Mouse (Mus musculus): ENCODE results near the gene Hrh1. TPM values are rescaled to one million over a fixed set of nuclear protein-coding genes. Genes with fewer than 3 reads are reported as not detected.

The Hrh1 gene
- total RNA-seq, 1 experiment from 2014 or later, result 0.67 TPM

DNA sequence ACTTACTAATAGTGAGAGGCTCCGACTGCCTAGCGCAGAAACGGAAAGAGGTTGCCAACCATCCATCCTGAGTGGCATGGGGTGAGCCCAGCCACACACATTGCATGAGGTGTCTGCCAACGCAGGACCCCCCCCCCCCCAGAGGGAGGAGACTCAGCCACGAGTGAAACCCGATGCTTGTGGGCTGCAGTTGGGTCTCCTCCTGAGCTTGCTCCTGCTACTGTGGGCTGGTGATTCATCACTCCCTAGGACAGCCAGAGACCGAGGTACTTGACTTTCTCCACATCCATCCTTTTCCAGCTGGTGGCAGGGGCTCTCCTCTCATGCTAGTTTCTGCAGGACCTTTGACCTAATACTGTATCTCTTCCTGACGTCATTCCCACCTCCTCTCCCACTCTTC lies 5.9 kb downstream of the Hrh1 start:
- no peak for ATAC-seq (replicated peaks; ENCODE audit: insufficient number of reproducible peaks, low FRiP score, low TSS enrichment, poor library complexity, severe bottlenecking)

DNA sequence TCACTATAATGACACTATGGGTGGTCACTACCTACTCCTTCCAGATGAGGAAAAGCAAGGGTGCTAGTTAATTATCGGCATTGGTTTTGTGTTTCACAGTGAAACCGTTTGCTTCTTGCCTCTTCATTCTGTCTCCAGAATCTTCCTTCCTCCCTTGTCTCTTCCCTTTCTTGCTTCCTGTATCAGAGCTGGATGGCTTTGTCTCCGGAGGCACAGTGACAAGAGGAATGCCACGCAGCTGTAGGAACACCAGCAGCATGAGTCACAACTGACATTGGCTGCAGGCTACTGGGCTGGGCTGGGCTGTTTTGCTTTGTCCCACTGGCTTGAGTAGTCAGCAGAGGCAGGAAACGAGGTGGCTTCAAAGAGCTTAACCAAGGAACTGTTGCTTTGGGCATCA lies 6.4 kb downstream of the Hrh1 start:
- ATAC-seq (replicated peaks; ENCODE audit: insufficient number of reproducible peaks, low FRiP score, low TSS enrichment, poor library complexity, severe bottlenecking), result no peak

DNA sequence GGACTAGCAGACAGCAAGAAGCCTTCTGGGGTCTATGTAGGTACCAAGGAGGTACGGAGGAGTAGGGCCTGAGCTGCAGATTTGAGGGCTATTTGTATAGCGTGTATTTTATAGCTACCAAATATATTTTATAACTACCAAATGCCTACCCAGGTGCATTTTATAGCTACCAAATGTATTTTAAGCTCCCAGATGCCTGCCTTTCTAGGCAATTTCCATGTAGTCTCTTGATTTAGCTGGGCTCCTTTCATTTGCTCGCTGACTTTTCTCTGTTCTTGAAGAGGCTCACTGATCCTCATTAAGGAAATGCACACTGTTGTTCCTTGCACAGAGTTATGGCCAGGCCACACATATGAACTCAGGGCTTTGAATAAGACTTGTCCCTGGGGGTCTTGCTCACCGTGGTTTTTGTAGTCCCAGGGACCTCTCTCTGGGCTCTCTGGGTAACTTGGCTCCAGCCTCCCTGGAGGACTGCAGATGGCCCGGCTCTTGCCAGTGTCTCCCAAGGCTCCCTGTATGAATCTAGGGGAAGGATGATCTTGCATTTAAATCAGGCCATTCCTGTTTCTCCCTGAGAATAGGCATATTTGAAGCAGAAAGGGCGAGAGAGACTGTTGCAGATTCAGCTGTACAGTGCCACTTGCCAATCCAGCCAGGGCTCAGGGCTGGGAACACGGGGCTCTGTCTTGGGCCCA lies 7.2 kb downstream of the Hrh1 start:
- no peak for ATAC-seq (replicated peaks; ENCODE audit: insufficient number of reproducible peaks, low FRiP score, low TSS enrichment, poor library complexity, severe bottlenecking)

DNA sequence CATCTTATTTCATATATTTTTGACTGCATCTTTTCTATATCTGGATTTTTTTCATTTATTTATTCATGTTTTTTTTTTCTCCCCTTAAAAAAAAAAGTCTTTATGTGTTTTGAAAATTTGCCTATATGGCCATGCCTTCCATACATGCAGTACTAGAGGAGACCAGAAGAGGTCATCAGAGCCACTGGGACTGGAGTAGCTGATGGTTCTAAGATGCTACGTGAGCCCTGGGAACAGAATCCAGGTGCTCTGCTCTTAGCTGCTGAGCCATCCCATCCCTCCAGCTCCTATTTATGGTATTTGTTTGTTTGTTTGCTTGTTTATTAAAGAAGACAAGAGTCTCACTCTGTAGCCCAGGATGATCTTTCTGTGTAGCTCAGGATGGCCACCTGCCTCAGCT lies 8.9 kb downstream of the Hrh1 start:
- no peak for ATAC-seq (replicated peaks; ENCODE audit: insufficient number of reproducible peaks, low FRiP score, low TSS enrichment, poor library complexity, severe bottlenecking)

DNA sequence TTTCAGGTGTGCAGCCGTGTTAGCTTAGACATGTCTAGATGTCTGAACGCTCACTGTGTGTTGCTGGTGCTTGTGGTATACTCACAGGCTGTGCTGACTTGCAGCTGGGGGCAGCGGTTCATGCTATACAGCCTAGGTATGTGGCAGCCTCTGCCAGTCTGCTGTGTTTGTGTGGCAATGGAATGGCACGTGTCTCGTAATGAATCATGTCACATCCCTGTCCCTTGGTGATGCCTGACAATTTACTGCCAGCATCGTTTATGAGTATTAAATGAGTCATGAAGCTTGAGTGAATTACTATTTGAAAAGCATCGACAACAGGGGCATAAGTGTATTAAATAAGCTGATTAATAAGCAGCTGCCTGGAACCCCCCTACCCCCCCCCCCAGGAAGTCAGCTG lies 9.3 kb downstream of the Hrh1 start:
- no peak for ATAC-seq (replicated peaks; ENCODE audit: insufficient number of reproducible peaks, low FRiP score, low TSS enrichment, poor library complexity, severe bottlenecking)

DNA sequence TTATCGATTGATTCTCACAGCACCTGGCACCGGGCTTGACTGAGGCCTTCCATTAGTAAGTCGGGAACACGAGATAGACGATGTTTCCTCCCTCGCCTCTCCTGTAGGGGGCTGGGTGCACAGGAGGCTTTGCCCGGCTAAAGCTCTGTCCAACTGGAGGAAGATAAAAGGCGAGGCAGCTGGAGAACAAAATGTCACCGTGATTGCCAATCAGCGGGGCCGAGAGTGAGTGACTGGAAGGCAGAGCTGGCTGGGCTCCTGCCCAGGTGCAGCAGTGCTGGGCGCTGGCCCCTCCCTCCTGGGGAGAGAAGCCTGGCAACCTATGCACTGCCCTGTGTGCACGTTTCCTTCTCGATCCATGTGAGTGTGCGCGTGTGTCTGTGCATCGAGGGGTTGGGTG lies 10.5 kb downstream of the Hrh1 start:
- ATAC-seq (replicated peaks; ENCODE audit: insufficient number of reproducible peaks, low FRiP score, low TSS enrichment, poor library complexity, severe bottlenecking), result no peak

DNA sequence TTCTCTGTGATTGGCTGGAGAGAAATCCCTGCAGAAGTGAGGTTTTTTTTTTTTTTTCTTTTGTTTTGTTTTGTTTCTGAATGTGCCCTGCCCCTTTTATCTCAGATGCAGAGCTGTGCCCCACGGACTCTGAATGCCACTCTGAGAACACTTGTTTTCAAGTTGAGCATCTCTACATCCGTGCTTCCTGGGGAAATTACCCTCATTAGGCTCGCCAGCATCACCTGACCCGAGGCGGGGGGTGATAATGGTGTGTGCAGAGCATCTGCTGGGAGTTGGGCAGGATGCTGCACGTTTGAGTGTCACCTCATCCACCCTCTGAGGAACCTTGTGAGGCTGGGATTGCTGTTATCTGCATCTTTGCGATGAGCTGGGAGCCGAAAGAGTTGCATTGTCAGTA lies 14.2 kb downstream of the Hrh1 start:
- ATAC-seq (replicated peaks; ENCODE audit: insufficient number of reproducible peaks, low FRiP score, low TSS enrichment, poor library complexity, severe bottlenecking), result no peak

DNA sequence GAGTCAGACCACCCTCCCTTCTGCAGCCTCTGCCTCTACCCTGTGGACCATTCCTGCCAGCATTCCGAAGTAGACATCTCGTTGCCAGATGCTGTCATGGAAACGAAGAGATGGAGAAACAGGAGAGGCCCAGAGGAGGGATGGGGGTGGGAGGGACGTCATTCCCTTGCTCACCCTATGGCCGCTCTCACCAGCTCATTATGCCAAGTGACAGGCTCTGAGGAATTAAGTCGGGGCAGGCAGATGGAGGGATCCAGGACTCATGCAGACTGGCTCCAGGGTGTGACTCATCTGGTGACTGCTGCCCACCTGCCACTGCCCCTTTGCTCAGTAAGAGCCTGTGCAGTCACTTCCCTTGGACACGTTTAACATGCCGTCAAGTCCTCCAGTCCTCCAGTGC lies 16.8 kb downstream of the Hrh1 start:
- ATAC-seq (replicated peaks; ENCODE audit: insufficient number of reproducible peaks, low FRiP score, low TSS enrichment, poor library complexity, severe bottlenecking), result no peak

DNA sequence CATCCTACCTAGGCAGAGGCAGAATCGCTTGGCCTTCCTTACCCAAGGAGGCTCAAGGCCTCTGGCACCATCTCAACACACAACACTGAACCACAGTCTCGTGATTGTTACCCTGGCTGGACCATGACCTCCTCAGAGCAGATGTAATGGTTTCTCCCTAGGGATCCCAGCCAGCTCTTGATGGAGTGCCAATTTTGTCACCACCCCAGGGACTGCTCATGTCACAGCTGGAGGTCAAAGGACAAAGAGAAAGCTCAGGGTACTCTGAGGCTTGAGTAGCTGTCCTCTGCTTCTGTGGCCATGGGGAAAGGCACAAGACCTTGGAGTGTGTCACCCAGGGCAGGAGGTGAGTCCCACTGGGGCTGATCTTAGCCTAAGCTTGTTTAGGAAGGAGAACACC lies 20.3 kb downstream of the Hrh1 start:
- no peak for ATAC-seq (replicated peaks; ENCODE audit: insufficient number of reproducible peaks, low FRiP score, low TSS enrichment, poor library complexity, severe bottlenecking)

DNA sequence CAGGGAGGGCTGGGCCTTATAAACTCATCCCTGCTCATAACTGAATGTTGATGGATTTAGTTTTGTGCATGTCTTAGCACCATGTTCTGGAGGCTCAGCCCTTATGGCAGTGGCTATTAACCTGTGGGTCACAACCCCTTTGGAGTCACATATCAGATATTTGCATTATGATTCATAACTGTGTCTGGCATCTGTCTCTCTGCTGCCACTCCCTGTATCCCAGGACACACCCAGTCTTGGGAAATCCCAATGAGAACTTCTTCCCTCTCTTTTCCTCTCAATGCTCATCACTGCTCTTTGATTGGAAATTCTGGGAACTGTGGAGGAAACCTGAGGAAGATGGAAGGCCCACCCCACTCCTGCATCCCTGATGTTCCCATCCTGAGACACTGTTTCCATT lies 23.3 kb downstream of the Hrh1 start:
- ATAC-seq (replicated peaks; ENCODE audit: insufficient number of reproducible peaks, low FRiP score, low TSS enrichment, poor library complexity, severe bottlenecking), result no peak

DNA sequence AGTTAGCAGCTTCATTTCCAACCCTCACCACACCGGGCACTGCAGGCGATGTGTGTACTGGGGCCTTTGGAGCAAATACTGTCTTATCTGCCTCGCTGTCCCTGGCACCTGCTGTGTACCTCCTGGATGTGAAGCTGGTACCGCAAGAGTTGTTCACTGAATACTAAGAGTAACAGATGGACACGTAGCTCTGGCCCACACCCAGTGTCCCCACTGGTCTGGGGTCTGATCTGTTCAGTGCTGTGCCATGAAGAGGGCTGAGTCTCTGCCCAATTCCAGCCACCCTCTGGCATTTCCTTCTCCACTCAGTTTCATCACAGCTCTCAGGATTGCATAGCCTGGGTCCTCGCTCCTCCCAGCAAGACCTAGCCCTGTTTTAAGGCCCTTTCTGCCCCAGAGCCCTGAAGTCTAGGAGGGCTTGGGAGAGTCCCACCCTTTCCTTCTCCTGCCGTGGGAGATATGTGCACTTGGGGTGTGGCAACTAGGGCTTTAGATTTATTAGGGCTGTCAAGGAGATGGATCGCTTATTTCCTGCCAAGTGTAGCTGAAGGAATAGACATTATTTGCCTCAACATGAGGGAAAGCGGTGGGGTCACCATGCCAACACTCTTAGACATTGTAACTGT lies 25.4 kb downstream of the Hrh1 start:
- ATAC-seq (replicated peaks; ENCODE audit: insufficient number of reproducible peaks, low FRiP score, low TSS enrichment, poor library complexity, severe bottlenecking), result no peak

DNA sequence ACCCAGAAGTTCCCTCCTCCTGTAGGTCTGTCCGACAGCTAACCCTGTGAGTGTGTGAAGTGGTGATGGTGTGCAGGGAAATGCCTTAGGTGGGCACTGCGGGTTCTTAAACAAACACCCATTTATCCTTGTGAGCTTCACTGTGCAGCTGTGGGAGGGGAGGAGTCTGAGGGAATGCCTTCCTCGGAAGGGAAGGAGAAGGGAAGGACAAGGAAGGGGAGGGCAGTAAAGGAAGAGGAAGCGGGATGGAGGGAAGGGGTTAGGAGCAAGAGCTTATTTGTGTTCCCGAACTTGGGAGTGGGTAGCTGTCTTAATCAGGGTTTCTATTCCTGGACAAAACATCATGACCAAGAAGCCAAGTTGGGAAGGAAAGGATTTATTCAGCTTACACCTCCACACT lies 27.6 kb downstream of the Hrh1 start:
- ATAC-seq (replicated peaks; ENCODE audit: insufficient number of reproducible peaks, low FRiP score, low TSS enrichment, poor library complexity, severe bottlenecking), result no peak

DNA sequence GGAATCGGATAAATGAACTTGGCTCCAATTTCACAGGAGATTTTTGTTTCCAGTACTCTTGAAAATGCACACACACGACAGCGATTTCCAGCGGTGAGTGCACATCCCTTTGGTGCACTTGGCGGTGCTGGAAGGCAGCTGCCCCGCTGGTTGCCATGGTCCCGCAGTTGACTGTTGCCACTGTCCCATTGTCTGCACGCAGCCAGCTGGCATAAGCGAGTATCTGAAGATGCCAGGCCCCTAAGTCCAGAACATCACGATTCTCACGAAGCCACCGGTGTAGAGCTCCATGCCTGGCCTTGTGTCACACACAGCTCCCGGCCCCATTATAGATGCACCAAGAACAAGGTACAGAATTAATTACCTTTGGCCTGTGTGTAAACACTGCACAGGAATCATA lies 29.9 kb downstream of the Hrh1 start:
- ATAC-seq (replicated peaks; ENCODE audit: insufficient number of reproducible peaks, low FRiP score, low TSS enrichment, poor library complexity, severe bottlenecking), result no peak

DNA sequence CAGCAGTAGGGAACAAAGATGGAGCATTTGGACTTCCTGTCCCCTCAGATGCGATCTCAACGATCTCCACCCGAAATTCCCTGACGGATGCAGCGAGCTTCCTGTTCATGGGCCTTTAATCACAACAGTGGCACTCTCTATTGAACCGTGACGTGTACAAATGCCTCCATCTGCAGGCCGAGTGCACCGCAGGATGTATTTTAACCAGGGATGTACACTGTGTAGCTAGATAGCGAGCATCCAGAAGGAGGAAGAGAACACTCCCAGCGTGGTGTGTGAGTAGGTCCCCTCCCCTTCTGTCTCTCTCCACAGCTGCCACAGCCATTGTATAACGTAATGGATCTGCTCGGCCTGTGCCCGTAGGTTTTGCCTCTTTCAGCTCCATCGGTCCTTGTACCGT lies 31.1 kb downstream of the Hrh1 start:
- no peak for ATAC-seq (replicated peaks; ENCODE audit: insufficient number of reproducible peaks, low FRiP score, low TSS enrichment, poor library complexity, severe bottlenecking)

DNA sequence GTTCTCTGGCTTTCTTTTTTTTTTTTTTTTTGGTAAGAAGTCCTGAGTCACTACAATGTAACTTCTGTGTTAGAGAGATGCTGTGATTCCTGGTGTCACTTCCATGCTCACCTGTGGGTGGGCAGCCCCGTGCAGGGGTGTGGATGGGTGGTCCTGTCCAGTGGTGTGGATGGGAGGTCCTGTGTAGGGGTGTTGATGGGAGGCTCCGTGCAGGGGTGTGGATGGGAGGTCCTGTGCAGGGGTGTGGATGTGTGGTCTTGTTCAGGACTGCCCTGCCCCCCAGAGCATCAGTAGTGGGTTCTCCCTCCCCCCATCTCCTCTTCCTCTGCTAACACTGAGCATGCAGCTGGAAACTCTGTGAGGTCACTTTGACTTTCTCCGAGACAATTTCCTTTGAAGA lies 34.9 kb downstream of the Hrh1 start:
- ATAC-seq (replicated peaks; ENCODE audit: insufficient number of reproducible peaks, low FRiP score, low TSS enrichment, poor library complexity, severe bottlenecking), result no peak

DNA sequence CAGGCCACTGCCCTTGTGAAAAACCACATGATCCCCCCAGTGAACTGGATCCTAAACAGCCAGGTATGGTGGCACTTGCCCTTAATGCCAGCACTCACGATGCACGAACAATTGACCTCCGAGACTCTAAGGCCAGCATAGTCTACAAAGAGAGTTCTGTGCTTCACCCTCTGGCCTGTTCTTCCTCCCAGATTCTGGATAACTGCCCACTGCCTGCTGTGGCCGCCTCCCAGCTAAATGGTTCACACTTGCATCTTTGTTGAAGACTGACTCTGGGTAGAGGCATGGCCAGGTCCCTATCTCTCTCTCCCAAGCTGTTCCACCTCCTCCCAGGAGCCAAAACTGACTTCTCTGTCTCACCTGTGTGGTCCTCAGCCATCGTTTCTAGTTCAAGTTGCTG lies 36.8 kb downstream of the Hrh1 start:
- no peak for ATAC-seq (replicated peaks; ENCODE audit: insufficient number of reproducible peaks, low FRiP score, low TSS enrichment, poor library complexity, severe bottlenecking)

DNA sequence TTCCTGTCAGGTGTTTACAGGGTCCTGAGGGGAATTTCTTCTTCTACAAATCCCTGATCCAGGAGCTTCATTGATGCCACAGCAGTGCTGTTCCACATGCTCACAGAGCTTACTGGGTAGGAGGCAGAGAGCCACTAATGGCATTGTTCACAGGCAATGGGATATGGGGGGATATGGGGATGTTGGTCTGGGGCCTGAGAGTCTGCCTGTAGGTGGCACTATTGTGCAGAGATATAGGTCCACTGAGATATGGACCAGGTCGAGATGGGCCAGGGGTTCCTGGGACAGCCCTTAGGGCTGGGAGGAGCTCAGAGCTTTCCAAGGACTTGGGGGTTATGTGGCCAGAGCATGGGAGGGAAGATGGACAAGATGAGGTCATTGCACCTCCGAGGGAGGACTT lies 42.6 kb downstream of the Hrh1 start:
- no peak for ATAC-seq (replicated peaks; ENCODE audit: insufficient number of reproducible peaks, low FRiP score, low TSS enrichment, poor library complexity, severe bottlenecking)

DNA sequence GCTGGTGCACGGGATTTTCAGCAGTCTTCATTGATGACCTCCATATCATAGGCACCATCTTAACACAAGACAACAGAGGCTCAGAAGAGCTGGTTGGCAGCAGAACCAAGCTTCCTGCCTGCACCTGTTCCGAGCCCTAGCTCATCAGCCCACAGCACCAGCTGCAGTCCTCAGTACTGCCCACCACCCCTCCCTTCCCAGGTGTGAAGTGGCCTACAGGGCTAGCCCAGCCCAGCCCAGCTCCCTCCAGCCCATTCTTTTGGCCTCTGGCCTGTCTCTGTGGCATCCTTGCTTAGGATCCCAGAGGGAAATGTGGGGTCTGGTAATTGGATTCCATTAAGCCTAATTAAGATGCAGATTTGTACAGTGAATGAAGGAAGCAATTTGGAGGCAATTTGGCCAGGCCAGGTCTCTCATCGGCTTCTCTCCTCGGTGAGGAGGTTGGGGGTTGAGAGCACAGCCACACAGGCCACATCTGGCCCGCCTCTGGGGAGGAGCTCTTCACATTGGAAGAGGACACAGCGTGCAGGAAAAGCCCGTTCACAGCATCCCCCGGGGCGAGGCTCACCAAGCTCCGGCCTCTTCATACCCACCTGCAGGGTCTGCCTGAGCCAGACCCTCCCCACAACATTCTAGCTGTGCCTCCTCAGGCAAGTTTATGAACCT lies 43.2 kb downstream of the Hrh1 start:
- ATAC-seq (replicated peaks; ENCODE audit: insufficient number of reproducible peaks, low FRiP score, low TSS enrichment, poor library complexity, severe bottlenecking), result no peak

DNA sequence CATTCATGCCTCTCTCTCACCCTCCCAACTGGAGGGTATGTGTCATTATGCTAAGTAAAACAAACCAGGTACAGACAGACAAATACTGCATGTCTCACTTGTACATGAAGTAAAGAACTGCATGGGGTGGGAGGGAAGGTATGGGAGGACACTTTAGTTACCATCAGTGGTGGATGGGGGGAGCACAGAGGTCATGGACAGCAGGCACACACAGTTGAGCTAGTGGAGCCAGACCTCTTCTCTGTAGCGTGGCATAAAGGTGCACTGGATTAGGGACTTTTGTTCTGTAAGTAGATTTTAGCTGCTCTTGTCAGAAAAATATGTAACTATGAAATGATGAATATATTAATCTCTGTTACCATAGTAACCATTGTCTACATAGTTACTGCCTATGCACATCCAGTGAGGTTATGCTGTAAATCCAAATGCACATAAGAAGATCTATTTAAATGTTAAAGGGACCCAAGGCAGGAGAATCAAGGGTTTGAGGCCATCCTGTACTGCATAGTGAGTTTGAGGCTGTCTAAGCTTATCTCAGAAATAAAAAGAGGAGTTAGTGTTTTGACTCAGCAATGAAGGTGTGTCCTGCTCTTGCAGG lies 46.6 kb downstream of the Hrh1 start:
- ATAC-seq (replicated peaks; ENCODE audit: insufficient number of reproducible peaks, low FRiP score, low TSS enrichment, poor library complexity, severe bottlenecking), result no peak

DNA sequence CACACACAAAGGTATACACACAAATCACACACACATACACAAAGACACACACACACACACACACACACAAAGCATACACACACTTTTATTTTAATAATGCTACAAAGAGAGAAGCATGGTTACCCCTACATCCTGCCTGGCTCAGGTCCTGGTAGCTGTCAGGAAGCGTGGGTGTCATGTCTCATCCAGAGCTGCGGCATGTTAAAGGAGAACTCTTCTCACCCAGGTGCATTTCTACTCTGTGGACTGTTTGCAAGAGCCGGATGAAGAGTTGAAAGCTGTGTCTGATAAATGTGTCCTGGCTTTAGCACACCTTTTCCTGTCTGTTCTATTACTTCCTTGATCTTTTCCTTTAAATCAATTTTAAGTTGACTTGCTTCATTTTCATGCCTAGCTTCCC lies 47.2 kb downstream of the Hrh1 start:
- ATAC-seq (replicated peaks; ENCODE audit: insufficient number of reproducible peaks, low FRiP score, low TSS enrichment, poor library complexity, severe bottlenecking), result no peak
